Mouse (Mus musculus) liver, adult 2 months (tissue): ENCODE measurements at regions not wholly inside any gene's neighbourhood (a gene's known extent, or its start where the extent isn't known, plus 50 kb on each side); places are given as distances from the start of the nearest gene placed in this dataset.

Experiments
- DNase-seq: peaks from one replicate; pipeline ENCODE4 v3.0.0-alpha.2; 2011; ENCODE audit warnings: low read depth, low spot score; ENCODE audit errors: extremely low read depth
- H3K27ac ChIP-seq: fragments of 200-500 bp; replicated peaks from 2 replicates; pipeline ENCODE4 v1.5.1; 2012; ENCODE audit warnings: low read depth, mild to moderate bottlenecking, control low read depth, inconsistent platforms, low read length; ENCODE audit not compliant: insufficient read depth
- H3K27me3 ChIP-seq: fragments of 200-500 bp; 2 replicates; pipeline ENCODE4 v1.6.1; 2012; ENCODE audit warnings: mild to moderate bottlenecking, moderate library complexity, low read length, inconsistent platforms; ENCODE audit not compliant: control insufficient read depth, insufficient read depth
- H3K36me3 ChIP-seq: fragments of 200-500 bp; 2 replicates; pipeline ENCODE4 v1.6.1; 2012; ENCODE audit warnings: low read length, inconsistent platforms; ENCODE audit not compliant: control insufficient read depth, insufficient read depth
- H3K4me1 ChIP-seq: fragments of 200-500 bp; 2 replicates; pipeline ENCODE4 v1.6.1; 2011; ENCODE audit warnings: low read length; ENCODE audit not compliant: control insufficient read depth, insufficient read depth
- H3K4me3 ChIP-seq: fragments of 200-500 bp; 2 replicates; pipeline ENCODE4 v1.5.1; 2011; ENCODE audit warnings: low read depth, mild to moderate bottlenecking, control low read depth, low read length, moderate library complexity; ENCODE audit not compliant: insufficient read depth
- H3K79me2 ChIP-seq: fragments of 200-500 bp; 2 replicates; pipeline ENCODE4 v1.6.1; 2012; ENCODE audit warnings: inconsistent platforms, mild to moderate bottlenecking, low read length, moderate library complexity; ENCODE audit not compliant: control insufficient read depth, insufficient read depth
- H3K9ac ChIP-seq: fragments of 200-500 bp; 2 replicates; pipeline ENCODE4 v1.6.1; 2012; ENCODE audit warnings: low read depth, mild to moderate bottlenecking, control low read depth, inconsistent platforms, low read length
- CTCF ChIP-seq: fragments of 200-500 bp; IDR thresholded peaks from 2 replicates; pipeline ENCODE4 v1.5.1; 2011; ENCODE audit warnings: low read depth, low read length, control low read depth
- POLR2A ChIP-seq: fragments of 200-500 bp; IDR thresholded peaks from 2 replicates; pipeline ENCODE4 v1.6.1; 2011; ENCODE audit warnings: low read length, control low read depth; ENCODE audit not compliant: insufficient read depth; ENCODE audit errors: extremely low read depth
- WGBS: fragments of 180-500 bp; shearing (Covaris S2); methylation state at CpG from one replicate; pipeline ENCODE4 v1.1.7; 2018; 5-methylcytosine and 5-hydroxymethylcytosine counted together

- WGBS, result 62% methylated on average over 5 of the region's 5 CpGs
- no peak overlapping the region for H3K27ac ChIP-seq
- peak; percentile 0 for DNase-seq
- TF ChIP-seq POLR2A, result no peak
- no peak for TF ChIP-seq CTCF
- H3K27me3 ChIP-seq, result no peaks in the 10 kb centered on the region
- no peaks in the 10 kb centered on the region for H3K79me2 ChIP-seq
- H3K9ac ChIP-seq, result no peak overlapping the region
- no peak overlapping the region for H3K4me3 ChIP-seq
- no peaks in the 10 kb centered on the region for H3K36me3 ChIP-seq
- no peaks in the 10 kb centered on the region for H3K4me1 ChIP-seq
Observed at GRCm38 (mm10) chr12:27182397-27183375, 159.7 kb downstream of the Sox11 start.

DNA sequence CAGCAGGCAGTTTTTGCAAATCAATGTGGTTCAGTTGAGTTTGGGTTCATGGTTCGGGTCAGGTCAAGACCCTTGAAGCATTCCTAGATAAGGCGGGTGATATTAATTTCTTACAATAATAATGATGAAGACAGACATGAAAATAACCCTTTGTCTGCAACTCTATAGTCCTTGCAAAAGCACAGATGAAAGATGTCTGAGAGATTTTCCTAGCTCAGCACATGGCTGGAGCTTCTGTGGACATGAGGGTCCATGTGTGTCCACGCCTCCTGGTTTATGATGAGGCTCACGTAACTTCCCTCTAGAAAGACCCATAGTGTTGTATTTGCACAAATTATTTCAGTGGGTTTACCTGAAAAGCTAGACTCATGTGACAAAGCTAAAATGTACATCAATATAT lies 168.8 kb downstream of the Sox11 start:
- Histone ChIP-seq H3K27me3 (no peaks in the 10 kb centered on the region), H3K4me1 (no peaks in the 10 kb centered on the region), H3K79me2 (no peaks in the 10 kb centered on the region), H3K9ac (no peak overlapping the region), H3K27ac (no peak overlapping the region), H3K36me3 (no peaks in the 10 kb centered on the region), H3K4me3 (no peak overlapping the region)
- no peak for DNase-seq
- 84% methylated on average over 4 of the region's 4 CpGs for WGBS
- TF ChIP-seq POLR2A (no peak), CTCF (no peak)

GRCm38 (mm10) chr12:27173151-27173550 lies 169.2 kb downstream of the Sox11 start:
- Histone ChIP-seq H3K4me3 (no peak overlapping the region), H3K27ac (no peak overlapping the region), H3K4me1 (no peaks in the 10 kb centered on the region), H3K9ac (no peak overlapping the region), H3K36me3 (no peaks in the 10 kb centered on the region), H3K27me3 (no peaks in the 10 kb centered on the region), H3K79me2 (no peaks in the 10 kb centered on the region)
- TF ChIP-seq CTCF (no peak), POLR2A (no peak)
- no peak for DNase-seq
- WGBS, result 78% methylated on average over 4 of the region's 4 CpGs

DNA sequence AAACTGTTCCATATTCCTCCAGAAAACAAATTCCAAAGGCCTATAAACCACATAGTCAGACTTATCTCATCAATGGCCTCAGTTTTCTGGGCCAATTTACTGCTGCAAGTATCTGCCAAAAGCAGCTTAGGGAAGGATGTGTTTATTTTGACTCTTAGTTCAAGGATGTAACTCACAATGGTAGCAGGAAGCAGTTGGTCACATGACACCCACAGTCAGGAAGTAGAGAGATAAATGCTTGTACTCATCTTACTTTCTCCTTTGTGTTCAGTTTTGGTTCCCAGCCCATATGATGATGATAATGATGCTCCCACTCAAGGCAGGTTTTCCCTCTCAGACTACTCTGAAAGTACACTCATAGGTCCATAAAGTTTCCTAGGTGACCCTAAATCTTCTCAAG lies 170.8 kb downstream of the Sox11 start:
- Histone ChIP-seq H3K9ac (no peak overlapping the region), H3K4me1 (no peaks in the 10 kb centered on the region), H3K79me2 (no peaks in the 10 kb centered on the region), H3K36me3 (no peaks in the 10 kb centered on the region), H3K4me3 (no peak overlapping the region), H3K27ac (no peak overlapping the region), H3K27me3 (no peaks in the 10 kb centered on the region)
- peak; percentile 0 for DNase-seq
- no peak for TF ChIP-seq POLR2A
- no peak for TF ChIP-seq CTCF

DNA sequence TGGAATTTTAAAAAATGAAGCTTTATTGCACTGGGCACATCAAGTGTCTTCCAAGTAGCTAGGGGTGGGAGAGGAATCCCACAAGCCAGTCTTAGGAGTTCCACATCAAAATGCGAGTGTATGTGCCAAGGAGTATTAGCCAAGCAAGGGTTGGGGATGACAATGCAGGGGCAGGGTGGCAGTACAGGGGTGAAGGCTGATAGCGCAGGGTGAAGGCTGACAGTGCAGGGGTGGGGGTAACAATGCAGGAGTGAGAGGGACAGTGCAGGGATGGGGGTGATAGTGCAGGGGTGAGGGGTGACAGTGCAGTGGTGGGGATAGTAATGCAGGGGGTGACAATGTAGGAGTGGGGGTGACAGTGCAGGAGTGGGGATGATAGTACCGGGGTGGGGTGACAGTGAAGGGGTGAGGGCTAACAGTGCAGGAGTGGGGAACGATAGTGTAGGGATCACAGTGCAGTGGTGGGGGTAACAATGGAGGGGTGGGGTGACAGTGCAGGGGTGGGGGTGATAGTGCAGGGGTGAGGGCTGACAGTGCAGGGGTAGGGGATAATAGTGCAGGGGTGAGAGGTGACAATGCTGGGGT lies 177.4 kb downstream of the Sox11 start:
- Histone ChIP-seq H3K27ac (no peak overlapping the region), H3K9ac (no peak overlapping the region), H3K4me1 (no peaks in the 10 kb centered on the region), H3K4me3 (no peak overlapping the region), H3K79me2 (no peaks in the 10 kb centered on the region), H3K36me3 (no peaks in the 10 kb centered on the region), H3K27me3 (no peaks in the 10 kb centered on the region)
- TF ChIP-seq CTCF, result no peak
- TF ChIP-seq POLR2A, result no peak
- 87% methylated on average over 4 of the region's 4 CpGs for WGBS
- DNase-seq, result no peak

GRCm38 (mm10) chr12:27160063-27160686 lies 182.2 kb downstream of the Sox11 start:
- H3K79me2 ChIP-seq, result no peaks in the 10 kb centered on the region
- no peak overlapping the region for H3K9ac ChIP-seq
- H3K4me1 ChIP-seq, result no peaks in the 10 kb centered on the region
- H3K27ac ChIP-seq, result no peak overlapping the region
- 81% methylated on average over 18 of the region's 18 CpGs for WGBS
- DNase-seq, result no peak
- H3K36me3 ChIP-seq, result no peaks in the 10 kb centered on the region
- H3K4me3 ChIP-seq, result no peak overlapping the region
- TF ChIP-seq CTCF, result no peak
- TF ChIP-seq POLR2A, result no peak
- no peaks in the 10 kb centered on the region; the same call in 1 of the 2 replicates for H3K27me3 ChIP-seq
